Mouse (Mus musculus) left cerebral cortex, postnatal 25 days (tissue): ENCODE results near the gene Tigd2. TPM values are rescaled to one million over a fixed set of nuclear protein-coding genes. Genes with fewer than 3 reads are reported as not detected.
A peak's percentile ranks its signal among the peaks of the same experiment; 100 is the strongest.

Experiments used
- DNase-seq, 2 experiments: peaks; one replicate each; pipeline ENCODE4 v3.0.0; 2022; ENCODE audit warnings: low spot score in 2 of 2, mixed read lengths in 1 of 2
- intact Hi-C: fragments of 180-260 bp; cut with DNase I; formaldehyde crosslinking; loops from one replicate; pipeline ENCODE4 v1.15.1; 2025
- total RNA-seq, 2 experiments: library from RNA; stranded (reverse); gene quantifications; 2 replicates each; pipeline ENCODE4 v1.2.3; 2021

Tigd2 gene
- total RNA-seq, 2 experiments from 2014 or later = 12.2 to 12.7 TPM

- no peak for DNase-seq
- intact Hi-C loops = no loop called here
These were observed 25.0 kb downstream of the Tigd2 start for GRCm38 (mm10) chr6:59233651-59234050.

- DNase-seq = peak; percentile 64 to 73
- intact Hi-C loops = loop anchor here (2.0 to 5.0 kb wide), 3 partner anchors 178 to 253 kb away; partner anchors contain the start of gene Gprin3
These were observed 41.0 kb downstream of the Tigd2 start for GRCm38 (mm10) chr6:59249675-59250074.

- intact Hi-C loops = no loop called here
These were observed 41.9 kb downstream of the Tigd2 start for GRCm38 (mm10) chr6:59250536-59250935.

GRCm38 (mm10) chr6:59255909-59256308 lies 47.2 kb downstream of the Tigd2 start:
- DNase-seq = peak in 1 of 2 experiments; percentile 20
- intact Hi-C loops = no loop called here

More at GRCm38 (mm10) chr6:59250536-59250935, 41.9 kb downstream of the Tigd2 start:
- no peak for DNase-seq

Other genes starting within 250 kb of the Tigd2 start
- gene Fam13a, start 184.3 kb upstream of the Tigd2 start, total RNA-seq = 10 to 100 TPM; 12.0 to 12.1 TPM
- gene Gprin3, start 217.4 kb downstream of the Tigd2 start, total RNA-seq = 10 to 100 TPM in 1 of 2 experiments, 1 to 10 TPM in 1; 8.1 to 18.0 TPM